Mouse (Mus musculus) retina, postnatal 7 days (tissue): Measurements from ENCODE around the gene Mfsd12.

Source experiments
- DNase-seq: peaks from one replicate; pipeline ENCODE4 v3.0.0-alpha.2; 2012; ENCODE audit warnings: low read depth, low spot score

Gene Mfsd12

DNA sequence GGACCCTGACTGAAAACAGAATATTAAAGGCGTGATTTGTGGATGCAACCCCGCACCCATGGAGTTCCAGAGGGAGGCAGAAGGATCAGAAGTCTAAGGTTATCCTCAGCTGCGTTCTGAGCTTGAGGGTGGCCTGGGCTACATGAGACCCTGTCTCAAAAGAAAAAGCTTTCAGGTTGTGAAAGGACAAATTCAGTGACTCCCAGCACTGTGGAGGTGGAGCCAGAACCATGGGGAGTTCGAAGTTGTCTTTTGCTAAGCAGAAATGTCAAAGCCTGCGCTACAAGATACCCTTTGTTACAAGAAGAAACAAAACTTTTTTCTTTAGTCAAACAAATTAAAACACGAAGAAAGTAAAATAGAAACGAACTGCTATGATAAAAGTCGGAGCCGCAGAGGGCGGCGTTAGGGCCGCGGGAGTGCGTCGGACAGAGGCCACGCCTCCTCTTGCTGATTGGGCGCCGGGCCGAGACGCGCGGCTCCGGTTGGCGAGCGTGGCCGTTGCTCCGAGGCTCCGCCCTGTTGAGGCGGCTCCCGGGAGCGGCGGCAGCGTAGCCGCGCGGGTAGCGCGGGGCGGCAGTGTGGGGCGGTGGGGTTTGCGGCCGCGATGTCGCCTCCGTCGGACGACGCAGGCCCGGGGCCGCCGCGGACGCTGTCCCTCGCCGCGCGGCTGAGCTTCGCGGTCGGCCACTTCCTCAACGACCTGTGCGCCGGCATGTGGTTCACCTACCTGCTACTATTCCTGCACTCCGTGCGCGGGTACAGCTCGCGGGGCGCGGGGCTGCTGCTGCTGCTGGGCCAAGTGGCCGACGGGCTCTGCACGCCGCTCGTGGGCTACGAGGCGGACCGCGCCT lies at the start of gene Mfsd12:
Gene Mfsd12, plus strand, starts transcription at position 501 of the 854 bp plus-strand sequence.
- peak; percentile 76 for DNase-seq

GRCm38 (mm10) chr10:81309571-81309970 lies 47.7 kb upstream of the Mfsd12 start:
- DNase-seq: no peak

DNA sequence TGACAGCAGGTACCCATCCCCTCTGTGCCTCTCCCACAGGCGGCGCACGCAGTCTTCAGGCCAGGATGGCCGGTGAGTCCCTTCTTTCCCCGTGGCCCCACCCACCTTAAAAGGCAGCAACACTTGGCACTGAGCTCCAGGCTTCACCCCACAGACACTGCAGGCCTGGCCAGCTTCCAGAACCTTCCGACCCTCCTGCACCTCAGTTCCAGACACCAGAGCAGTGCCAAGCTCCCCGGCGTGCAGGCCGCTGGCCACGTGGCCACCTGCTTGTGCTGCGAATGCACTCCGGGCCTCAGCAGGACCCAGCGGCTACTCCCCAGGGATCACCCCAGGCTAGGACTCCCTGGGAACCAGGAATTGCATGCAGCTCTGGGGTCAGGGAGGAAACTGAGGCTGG lies 43.7 kb upstream of the Mfsd12 start:
- DNase-seq: no peak

GRCm38 (mm10) chr10:81314201-81314600 lies 43.1 kb upstream of the Mfsd12 start:
- DNase-seq: no peak

- no peak for DNase-seq
Observed at GRCm38 (mm10) chr10:81315587-81315986, 41.7 kb upstream of the Mfsd12 start.

DNA sequence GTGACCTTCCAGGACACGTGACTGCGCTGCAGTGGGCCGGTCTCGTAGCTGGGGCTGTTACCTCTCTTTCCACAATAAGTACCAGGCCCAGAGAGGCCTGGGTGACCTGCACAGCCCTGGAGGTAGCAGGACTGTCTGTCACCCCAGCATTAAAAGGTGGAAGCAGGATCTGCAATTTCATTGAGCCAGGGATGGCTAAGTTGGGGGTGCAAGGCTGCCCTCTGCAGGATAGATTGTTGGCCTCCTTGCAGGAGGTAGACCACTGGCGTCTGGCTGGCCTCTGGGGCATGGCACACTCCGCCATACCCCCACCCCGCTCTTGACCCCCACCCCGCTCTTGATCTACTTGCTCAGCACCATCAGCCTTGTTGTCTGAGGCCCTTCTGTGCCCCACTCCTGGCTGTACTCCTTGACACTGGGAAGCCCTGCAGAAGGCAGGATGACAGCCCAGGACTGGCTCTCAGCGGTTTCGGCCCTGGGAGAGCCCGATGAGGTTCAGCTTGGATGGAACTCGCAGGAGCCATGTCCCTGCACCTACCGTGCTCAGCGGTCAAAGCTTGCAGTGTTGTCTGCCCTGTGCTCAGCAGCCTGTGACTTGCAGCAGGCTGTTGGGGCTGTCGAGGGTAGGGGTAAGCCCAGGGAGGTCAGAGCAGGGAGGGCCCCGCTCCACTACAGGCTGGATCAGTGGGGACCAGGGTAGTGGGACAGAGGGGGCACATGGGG lies 40.8 kb upstream of the Mfsd12 start:
- no peak for DNase-seq

- no peak for DNase-seq
Observed at GRCm38 (mm10) chr10:81317273-81317672, 40.0 kb upstream of the Mfsd12 start.

- no peak for DNase-seq
Observed at GRCm38 (mm10) chr10:81318589-81319329, 38.5 kb upstream of the Mfsd12 start.

GRCm38 (mm10) chr10:81319330-81319699 lies 38.0 kb upstream of the Mfsd12 start:
- no peak for DNase-seq

DNA sequence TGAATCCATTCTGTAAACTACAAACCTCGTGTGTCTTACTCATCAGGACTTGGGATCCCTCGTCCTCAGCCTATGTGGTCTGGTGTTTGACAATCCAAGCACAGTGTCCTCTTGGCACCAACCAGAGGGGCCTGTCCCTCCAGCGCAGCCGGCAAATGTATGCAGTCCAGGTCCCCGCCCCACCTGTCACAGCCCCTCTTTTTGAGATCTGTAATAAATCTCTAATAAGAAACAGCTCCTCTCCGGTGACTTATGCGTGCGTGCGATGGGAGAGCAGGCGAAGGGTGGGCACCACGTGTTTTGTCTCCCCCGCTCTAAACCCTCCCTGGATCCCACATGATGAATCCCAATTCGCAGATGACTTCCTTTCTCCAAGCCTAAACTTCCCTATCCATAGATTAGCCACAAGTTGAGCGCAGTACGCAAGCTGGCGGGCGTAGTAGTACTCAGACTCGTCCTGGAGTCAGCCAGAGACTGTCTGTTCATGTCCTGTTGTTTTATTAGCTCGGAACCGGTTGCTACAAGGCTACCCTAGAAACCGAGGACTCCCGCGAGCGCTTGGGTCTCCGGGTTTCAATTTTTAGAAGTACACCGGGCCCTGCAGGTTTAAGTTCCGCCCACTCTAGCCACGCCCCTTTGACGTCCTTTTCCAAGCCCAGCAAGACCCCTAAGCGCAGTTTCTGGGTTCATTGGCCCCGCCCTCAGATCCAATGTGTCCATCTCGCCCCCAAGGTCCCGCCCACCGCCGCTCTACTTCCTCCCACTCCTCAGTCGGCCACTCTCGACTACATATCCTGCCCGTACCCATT lies 37.3 kb upstream of the Mfsd12 start:
- DNase-seq: no peak

DNA sequence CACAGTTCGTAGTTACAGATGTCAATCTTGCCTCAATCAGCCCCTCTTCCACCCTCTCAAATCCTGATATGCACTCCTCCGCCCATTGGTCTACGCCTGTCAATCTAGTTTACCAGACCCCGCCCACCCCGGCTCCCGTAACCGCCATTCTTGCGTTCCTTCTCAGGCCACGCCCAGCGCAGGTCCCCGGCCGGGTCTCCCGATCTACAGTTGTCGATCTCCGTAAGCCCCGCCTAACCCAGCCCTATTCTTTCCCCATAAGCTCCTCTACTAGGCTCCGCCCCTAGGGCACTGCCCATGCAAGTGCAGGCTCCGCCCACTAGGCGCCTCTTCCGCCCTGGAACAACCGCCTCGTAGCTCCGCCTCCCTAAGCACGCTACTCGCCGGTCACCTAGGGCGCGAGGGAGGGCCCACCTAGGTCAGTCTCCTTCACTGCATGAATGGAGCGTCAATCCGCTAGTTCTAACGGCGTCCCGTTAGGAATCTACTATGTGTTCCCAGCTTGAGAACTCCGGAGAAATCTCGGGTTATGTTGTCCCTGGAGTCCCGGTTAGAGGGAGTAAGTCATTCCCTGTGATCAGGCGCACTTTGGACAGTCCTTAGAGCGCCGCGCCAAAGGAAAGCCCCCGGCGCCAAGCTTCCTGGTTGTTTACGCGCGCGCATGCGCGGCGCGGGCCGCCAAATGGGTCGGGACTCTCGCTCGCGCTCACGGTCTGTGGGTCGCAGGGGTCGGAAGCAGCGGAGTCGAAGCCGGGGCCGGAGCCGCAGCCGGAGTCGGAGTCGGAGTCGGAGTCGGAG lies 36.5 kb upstream of the Mfsd12 start, which contains the start of gene Cactin:
Gene Cactin, plus strand, starts transcription at position 554 of the 798 bp plus-strand sequence.
- DNase-seq: peak; percentile 100

DNA sequence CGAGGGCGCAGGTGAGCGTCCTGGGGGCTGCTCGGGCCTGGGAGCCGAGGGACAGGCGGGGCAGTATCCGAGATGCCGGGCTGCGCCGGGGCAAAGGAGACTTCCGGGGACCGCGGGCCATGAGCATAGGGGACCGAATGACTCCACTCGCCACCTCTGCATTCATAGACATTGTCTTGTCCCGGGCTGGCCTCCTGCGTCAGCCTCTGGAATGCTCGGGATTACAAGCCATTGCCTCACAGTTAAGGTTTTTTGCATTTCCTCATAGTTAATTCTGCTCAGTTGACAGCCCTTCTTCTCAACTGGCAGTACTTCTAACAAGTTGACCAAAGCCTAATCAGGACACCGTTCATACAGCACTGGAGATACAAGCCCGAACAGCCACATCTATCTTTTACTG lies 35.9 kb upstream of the Mfsd12 start:
- no peak for DNase-seq

GRCm38 (mm10) chr10:81322444-81322843 lies 34.8 kb upstream of the Mfsd12 start:
- DNase-seq: no peak

- DNase-seq: no peak
Observed at GRCm38 (mm10) chr10:81323141-81323775, 34.0 kb upstream of the Mfsd12 start.

DNA sequence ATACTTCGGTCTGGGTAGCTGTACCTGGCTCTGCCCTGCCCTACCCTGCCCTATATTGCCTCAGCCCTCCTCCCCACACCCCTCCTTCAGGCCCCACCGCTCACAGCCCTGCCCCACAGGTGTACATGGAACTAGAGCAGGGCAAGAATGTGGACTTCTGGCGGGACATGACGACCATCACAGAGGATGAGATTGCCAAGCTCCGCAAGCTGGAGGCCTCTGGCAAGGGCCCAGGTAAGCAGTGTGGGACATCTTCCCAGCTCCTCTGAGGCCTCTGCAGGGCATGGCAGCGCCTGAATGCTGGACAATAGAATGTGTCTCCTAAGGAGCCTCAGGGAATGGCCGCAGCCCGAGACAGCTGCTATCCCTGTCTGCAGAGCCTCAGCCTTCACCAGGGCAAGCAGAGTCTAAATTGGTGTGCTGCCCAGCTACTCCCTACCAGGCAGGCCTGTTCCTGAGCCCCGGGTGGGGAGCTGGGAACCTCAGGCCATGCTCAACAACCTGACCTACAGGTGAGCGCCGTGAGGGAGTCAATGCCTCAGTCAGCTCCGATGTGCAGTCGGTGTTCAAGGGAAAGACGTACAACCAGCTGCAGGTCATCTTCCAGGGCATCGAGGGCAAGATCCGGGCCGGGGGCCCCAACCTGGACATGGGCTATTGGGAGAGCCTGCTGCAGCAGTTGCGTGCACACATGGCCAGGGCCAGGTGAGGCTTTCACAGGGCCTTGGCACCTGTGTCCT lies 33.3 kb upstream of the Mfsd12 start:
- no peak for DNase-seq

- DNase-seq: no peak
Observed at GRCm38 (mm10) chr10:81325176-81325575, 32.1 kb upstream of the Mfsd12 start.

- no peak for DNase-seq
Observed at GRCm38 (mm10) chr10:81325781-81326180, 31.5 kb upstream of the Mfsd12 start.

DNA sequence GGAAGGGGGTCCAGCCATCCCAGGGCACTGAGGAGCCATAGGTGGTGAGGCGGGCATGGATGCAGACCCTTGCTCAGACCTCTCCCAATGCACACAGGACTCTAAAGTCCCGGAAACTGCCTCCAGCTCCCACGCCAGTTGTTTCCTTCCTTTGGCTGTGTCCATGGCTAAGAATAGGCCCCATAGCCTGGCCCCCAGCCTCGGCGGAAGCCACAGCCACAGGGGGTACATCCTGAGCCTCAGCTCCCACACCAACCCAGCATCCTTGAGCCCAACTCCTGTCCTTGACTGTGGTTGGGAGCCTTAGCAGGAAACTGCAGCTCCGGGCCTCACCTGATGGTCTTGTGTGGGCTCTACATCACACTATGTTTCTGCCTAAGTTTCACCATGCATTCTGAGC lies 30.4 kb upstream of the Mfsd12 start:
- DNase-seq: no peak

DNA sequence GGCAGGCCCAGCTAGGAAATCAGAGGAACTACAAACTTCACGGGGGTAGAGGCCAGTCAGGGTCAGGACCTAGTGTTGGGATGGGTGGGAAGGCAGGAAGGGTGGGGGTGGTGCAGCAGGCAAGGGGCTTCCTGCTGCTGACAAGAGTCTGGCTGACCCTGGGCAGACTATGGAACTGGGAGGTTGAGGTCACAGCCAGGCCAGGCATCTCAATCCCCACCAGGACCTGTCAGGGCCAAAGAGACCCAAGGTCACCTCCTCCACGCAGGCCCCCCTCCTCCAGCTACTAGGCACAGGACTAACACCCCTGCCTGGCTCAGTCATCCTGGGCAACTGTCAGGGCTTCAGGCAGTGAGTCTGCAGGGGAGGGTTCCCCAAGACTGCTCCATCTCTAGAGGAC lies 29.3 kb upstream of the Mfsd12 start:
- no peak for DNase-seq
